Mouse (Mus musculus): ENCODE data around the gene Hoxd11.
A peak's percentile ranks its signal among the peaks of the same experiment; 100 is the strongest.

Gene Hoxd11

DNA sequence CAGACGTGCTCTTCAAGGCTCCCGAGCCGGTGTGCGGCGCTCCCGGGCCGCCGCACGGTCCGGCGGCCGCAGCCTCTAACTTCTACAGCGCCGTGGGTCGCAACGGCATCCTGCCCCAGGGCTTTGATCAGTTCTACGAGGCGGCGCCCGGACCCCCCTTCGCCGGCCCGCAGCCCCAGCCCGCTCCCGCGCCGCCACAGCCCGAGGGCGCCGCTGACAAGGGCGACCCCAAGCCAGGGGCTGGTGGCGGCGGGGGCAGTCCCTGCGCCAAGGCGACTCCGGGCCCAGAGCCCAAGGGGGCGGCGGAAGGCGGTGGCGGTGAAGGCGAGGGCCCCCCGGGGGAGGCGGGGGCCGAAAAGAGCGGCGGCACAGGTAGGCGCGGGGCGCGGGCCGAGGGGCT lies 3.4 kb downstream of the Hoxd11 start:
- no peak for DNase-seq

DNA sequence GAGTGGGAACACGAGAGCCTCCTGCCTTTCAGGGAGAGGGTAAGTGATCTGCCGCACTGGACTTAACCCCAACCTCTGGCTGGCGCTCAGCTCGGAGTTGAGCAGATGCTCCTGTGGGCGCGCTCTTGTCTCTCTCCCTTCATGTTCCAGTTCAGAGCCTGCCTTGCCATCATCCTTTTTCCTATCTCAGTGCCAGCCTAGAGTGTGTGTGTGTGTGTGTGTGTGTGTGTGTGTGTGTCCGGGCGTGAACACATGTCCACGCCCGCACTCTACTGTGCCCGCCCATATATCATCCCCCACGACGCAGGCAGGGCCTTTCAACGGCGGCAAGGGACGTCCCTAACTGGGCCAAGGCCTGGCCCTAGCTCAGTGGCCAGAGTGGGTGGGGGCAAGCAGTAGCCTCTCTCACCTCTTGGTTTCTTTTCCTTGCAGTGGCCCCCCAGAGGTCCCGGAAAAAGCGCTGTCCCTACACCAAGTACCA lies 4.2 kb downstream of the Hoxd11 start:
- no peak for DNase-seq

DNA sequence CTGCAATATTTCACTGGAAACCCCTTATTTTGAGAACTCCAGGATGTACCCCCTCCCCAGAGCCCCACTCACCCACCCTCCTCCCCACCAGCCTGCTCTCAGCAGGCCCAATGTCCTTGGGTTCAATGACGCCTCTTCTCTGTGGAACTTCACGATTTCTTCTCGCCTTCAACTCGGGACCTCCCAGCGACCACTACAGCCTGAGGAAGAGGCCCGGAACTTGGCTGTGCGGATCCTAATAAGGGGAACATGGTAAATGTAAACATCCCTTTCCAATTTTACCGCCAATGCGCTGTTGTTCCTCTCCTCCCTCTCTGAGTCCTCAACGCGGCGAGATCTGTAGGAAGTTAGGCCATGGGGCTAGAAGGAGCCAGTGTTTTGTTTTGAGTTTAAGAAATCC lies 4.7 kb downstream of the Hoxd11 start:
- DNase-seq = no peak

DNA sequence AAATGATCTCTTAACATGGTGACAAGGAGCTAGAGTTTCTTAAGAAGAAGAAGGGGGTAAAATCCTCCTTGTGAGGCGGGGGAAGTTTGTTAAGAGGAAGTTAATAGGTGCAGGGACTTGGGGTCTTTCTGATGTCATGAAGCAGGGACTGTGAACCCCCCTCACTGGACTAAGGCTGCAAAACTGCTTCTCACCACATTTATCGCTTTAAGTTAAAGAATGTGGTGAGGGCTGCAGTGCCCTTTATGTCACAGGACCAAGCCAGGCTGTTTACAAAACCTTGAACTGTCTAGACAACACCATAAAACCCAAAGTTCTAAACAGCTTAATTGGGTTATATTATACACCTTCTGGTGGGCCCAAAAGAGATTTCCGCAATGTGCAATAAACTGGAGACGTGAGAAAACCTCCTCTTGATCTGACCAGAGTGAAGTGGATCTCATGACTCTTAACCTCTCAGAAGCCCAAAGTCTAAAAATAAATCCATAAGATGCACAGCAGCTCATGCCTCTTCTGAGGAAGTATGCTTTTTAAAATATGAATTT lies 5.8 kb downstream of the Hoxd11 start:
- DNase-seq = no peak

- DNase-seq = peak in 1 of 2 experiments; percentile 43
These were observed 7.1 kb downstream of the Hoxd11 start for GRCm38 (mm10) chr2:74686301-74686987.

- no peak for DNase-seq
These were observed 7.8 kb downstream of the Hoxd11 start for GRCm38 (mm10) chr2:74686988-74687697.

DNA sequence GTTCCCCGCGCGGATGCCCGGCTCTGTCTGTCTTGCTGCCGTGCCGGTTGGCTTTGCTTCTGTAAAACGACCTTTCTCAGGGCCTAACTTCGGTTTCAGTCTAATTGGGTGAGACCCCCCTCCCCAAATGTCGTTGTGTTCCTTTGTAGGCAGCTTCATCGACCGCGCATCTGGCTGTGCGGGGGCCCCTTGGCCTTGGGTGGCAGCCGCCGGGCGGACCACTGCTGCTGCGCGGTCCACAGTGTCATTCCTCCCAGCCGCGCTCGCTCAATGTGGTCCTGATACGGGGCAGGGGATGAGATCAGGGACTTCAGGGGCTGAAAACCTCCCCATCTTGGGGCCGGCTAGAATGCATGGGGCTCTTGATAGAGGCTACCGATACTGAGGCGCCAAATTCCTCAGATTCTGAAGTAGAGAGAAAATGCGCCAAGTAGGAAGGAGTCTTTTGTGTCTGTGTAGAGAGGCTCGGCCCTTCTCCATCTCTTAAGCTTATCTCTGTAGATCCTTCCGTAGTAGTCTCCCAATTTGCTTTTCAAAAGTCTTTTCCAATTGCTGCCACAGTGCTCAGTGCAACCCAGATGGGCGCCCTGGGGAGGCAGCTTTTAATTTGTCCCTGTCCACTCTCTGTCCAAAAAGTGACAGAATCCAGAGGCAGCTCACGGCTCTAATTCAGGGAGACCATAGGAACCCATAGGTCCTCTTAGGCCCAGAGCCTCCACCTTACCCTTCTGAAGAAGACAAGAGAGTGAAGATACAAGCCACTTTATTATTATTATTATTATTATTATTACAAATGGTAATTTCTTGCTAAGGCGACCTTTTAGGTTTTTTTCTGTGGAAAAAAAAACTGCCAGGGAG lies 8.6 kb downstream of the Hoxd11 start:
- DNase-seq = no peak

GRCm38 (mm10) chr2:74688795-74689573 lies 9.6 kb downstream of the Hoxd11 start:
- no peak for DNase-seq

- no peak for DNase-seq
These were observed 10.4 kb downstream of the Hoxd11 start for GRCm38 (mm10) chr2:74689574-74690337.

DNA sequence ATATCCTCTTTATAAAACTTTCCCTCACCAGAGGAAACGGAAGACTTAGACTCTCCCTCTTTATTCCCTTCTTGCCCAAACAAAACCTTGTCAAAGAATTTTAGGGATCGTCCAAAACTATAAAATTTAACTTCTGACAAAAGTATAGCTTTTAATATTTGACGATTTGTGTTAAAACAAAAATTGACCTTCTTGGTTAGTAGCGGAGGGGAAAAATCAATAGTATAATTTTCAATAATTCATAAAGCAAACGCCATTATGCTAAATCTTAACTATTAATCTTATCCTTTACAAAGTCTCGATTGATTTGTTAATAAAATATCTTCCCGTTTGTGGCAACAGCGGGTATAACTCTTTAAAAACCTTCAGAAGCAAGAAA lies 11.0 kb downstream of the Hoxd11 start:
- DNase-seq = no peak

DNA sequence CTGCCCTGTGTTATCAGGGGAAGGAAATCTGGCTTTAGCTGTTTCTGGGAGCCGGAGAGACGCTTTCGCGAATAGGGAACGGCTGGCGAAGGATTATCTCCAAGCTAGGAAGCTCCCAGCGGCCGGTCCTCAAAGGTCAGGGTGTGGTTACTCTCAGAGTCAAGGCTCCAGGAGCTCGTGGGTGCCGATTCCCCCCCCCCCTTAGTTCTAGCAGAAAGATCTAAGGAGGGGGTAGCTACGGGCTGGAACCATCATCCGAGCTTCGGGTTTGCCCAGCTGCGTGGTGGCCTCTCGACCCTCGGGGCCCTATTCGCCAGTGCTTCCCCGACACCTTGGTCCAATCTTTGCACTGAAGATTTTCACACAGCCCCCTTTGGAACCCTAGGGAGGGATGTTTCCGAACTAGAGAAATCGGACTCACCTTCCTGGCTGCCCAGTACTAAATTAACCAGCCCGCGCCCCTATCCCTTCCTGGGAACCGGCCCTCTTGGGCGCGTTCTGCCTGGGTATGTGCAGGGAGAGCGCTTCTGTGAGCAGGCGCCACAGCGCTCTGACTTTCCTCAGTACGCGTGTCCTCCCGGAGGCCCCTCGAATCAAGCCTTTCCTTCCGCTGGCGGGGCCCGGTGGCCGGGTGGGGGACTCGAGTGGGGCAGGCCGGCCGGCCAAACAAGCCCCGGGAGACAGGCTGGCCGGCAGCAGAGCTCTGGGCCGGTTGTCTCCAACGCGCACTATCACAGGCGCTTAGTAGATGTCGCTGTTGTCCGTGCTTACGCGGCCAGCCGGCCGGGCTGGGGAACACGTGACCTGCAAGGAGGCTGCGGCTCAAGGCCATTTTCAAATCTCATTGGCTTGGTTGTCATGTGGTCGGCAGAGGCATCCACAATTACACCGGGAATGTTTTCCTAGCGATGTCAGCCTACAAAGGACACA lies 11.9 kb downstream of the Hoxd11 start, which contains the start of gene Hoxd10:
Gene Hoxd10, plus strand, starts transcription at position 903 of the 930 bp plus-strand sequence.
- no peak for DNase-seq

DNA sequence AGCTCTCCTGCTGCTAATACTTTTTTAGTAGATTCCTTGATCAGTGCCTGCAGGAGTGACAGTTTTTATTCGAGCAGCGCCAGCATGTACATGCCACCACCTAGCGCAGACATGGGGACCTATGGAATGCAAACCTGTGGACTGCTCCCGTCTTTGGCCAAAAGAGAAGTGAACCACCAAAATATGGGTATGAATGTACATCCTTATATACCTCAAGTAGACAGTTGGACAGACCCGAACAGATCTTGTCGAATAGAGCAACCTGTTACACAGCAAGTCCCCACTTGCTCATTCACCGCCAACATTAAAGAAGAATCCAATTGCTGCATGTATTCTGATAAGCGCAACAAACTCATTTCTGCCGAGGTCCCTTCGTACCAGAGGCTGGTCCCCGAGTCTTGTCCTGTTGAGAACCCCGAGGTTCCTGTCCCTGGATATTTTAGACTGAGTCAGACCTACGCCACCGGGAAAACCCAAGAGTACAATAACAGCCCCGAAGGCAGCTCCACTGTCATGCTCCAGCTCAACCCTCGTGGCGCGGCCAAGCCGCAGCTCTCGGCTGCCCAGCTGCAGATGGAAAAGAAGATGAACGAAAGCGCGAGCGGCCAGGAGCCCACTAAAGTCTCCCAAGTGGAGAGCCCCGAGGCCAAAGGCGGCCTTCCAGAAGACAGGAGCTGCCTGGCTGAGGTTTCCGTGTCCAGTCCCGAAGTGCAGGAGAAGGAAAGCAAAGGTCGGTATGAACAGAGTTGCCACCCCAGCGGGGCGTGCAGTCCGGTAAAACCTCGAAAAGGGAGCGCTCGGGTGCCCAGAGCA lies 12.8 kb downstream of the Hoxd11 start:
- no peak for DNase-seq

- no peak for DNase-seq
These were observed 13.6 kb downstream of the Hoxd11 start for GRCm38 (mm10) chr2:74692808-74693431.

GRCm38 (mm10) chr2:74693432-74693827 lies 14.1 kb downstream of the Hoxd11 start:
- no peak for DNase-seq

GRCm38 (mm10) chr2:74694066-74694465 lies 14.7 kb downstream of the Hoxd11 start:
- no peak for DNase-seq

DNA sequence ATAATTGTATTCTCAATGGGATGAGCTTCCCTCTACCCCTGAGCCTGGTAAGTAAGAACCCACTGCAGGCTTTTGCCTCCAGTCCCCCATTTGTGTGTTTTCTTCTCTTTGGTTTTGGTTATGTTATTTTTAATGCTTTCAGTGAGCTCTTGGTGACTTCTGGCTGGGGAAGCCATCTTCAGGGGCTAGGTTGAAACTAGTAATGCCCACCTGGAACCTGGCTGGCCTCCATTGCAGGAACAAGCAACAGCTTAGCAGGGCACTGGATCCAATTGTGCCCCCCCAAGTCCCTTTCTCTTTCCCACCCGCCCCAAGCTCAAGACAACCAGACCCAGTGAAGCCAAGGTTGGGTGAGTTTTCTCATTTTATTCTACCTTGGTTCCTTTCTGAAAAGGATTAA lies 16.0 kb downstream of the Hoxd11 start:
- no peak for DNase-seq

GRCm38 (mm10) chr2:74695813-74696430 lies 16.6 kb downstream of the Hoxd11 start:
- DNase-seq = no peak

Measured in cerebellum, postnatal 36 days (tissue).